Mouse (Mus musculus) colon, adult 2 months (tissue): Measurements from ENCODE around the gene Got1. TPM values are rescaled to one million over a fixed set of nuclear protein-coding genes. Genes with fewer than 3 reads are reported as not detected.

ENCODE experiments used
- polyA plus RNA-seq: library from polyadenylated mRNA; depleted of rRNA; stranded (reverse); fragments of >200 nt; gene quantifications from 2 replicates; pipeline ENCODE4 v1.2.3, GENCODE M21; 2012; rRNA removed

Gene Got1
- 28.8 and 31.6 TPM in 2 replicates for polyA plus RNA-seq

DNA sequence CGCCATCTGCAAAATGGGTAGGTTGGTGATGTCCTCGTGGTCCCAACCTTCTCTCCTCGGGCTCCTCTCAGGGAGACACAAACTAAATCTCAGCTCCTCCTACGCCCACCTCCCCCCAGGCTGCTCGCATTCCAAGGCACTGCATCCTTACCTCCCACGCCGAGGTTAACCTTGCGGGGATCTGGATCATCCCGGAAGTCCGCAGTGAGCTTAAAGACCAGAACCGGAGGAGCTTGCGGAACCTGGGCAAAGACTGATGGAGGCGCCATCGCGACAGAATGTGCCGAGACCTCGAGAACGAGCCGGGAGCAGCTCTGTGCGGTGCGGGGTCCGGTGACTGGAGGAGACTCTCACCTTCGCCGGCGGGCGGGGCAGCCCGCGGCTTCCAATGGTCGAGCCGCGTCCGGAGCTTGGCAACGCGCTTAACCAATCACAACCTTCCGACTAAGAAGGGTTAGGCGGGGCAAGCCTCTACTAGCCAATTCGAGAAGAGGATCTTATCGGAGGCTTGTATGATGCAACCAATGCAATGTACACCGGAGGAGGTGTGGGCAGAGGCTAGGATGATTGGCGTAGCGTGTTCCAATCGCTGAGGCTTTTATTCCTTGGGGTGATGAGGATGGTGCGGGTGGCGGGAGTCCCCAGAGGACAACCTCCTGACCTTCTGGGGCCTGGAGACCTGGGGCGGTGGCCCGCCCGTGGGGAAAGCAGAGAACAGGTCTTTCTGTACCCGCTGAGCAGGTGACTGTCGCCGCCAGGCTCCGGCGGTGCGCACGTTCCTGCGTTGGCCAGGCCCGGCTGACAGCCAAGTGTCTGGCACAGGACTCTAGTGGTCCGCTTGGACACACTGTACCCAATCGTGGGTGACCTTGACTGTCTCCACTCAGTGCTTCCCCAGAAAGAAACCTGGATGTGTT is at the start of gene Got1:
Gene Got1, minus strand, starts transcription at position 419 of the 917 bp plus-strand sequence.

Other genes with a start within 250 kb of the Got1 start
- gene Hpse2, start 136.2 kb downstream of the Got1 start, polyA plus RNA-seq: 0.21 and 0.45 TPM in 2 replicates
- gene Cnnm1, start 84.2 kb downstream of the Got1 start, polyA plus RNA-seq: 1.2 and 2.3 TPM in 2 replicates
- gene Nkx2-3, start 87.7 kb upstream of the Got1 start, polyA plus RNA-seq: 18.3 and 21.8 TPM in 2 replicates
- 57.0 and 68.7 TPM in 2 replicates for gene Slc25a28, start 150.3 kb upstream of the Got1 start, polyA plus RNA-seq
- gene Entpd7, start 165.1 kb upstream of the Got1 start, polyA plus RNA-seq: 8.0 and 8.6 TPM in 2 replicates
- 3.7 and 4.1 TPM in 2 replicates for gene Cutc, start 228.4 kb upstream of the Got1 start, polyA plus RNA-seq
- gene Cox15, start 228.4 kb upstream of the Got1 start, polyA plus RNA-seq: 11.6 and 13.6 TPM in 2 replicates